Mouse (Mus musculus): ENCODE measurements around the gene Mcoln1.

DNA sequence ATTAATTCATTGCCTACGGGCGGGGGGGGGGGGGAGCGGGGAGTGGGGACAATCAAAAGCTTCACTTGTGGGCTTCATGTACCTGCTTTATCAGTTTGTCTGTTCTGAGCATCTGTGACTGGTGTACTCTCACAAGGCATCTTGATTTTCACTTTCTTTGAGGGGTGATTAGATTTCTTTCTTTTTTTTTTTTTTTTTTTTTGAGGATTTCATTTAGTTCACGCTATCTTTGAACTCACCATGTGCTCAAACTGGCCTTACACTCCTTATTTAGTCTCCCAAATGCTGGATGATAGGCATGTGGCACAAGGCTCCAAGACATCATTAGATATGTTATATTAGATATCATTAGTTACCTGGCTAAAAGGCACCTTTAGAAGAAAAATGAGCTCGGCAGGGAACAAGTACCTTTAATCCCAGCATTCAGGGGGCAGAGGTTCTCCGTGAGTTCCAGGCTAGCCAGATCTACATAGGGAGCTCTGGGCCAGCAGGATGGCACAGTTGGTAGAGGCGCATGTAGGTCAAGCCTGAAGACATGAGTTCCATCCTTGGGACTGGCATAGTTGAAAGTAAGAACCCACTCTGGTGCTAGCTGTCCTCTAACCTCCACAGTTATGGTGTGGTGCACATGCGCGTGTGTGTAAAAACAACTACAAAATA is 32.2 kb upstream of the Mcoln1 start:
- TF ChIP-seq CTCF (conservative IDR thresholded peaks at IDR 0.05; ENCODE audit: insufficient read depth, insufficient read length, low read depth, low read length) (no peak), POLR2A (IDR thresholded peaks at IDR 0.05; ENCODE audit: low read depth, low read length) (no peak)
